Mouse (Mus musculus) G1E (cell line): Measurements from ENCODE around the gene Stxbp4. TPM values are rescaled to one million over a fixed set of nuclear protein-coding genes. Genes with fewer than 3 reads are reported as not detected.

Source experiments
- ATAC-seq: 2 replicates; pipeline ENCODE4 v1.8.0; 2016; ENCODE audit warnings: mild to moderate bottlenecking; ENCODE audit not compliant: insufficient number of reproducible peaks, poor library complexity, low FRiP score, severe bottlenecking; ENCODE audit errors: extremely low read depth
- DNase-seq: peaks from one replicate; pipeline ENCODE4 v3.0.0; 2012; ENCODE audit warnings: low spot score
- H3K27me3 ChIP-seq: 2 replicates; pipeline ENCODE4 v1.6.1; 2012; ENCODE audit warnings: mild to moderate bottlenecking, low read length, inconsistent platforms; ENCODE audit not compliant: insufficient read depth
- H3K36me3 ChIP-seq: replicated peaks from 2 replicates; pipeline ENCODE3; 2012; ENCODE audit warnings: mild to moderate bottlenecking, inconsistent platforms
- H3K4me1 ChIP-seq: 2 replicates; pipeline ENCODE4 v1.6.1; 2012; ENCODE audit warnings: low read depth, low read length, inconsistent platforms, mixed read lengths; ENCODE audit not compliant: insufficient read depth
- H3K4me3 ChIP-seq: 2 replicates; pipeline ENCODE4 v1.5.1; 2012; ENCODE audit warnings: low read depth, mild to moderate bottlenecking, inconsistent platforms, low read length, moderate library complexity, mixed read lengths
- H3K9me3 ChIP-seq: replicated peaks from 2 replicates; pipeline ENCODE4 v1.6.1; 2012; ENCODE audit warnings: inconsistent platforms
- CTCF ChIP-seq: IDR thresholded peaks from 2 replicates; pipeline ENCODE4 v1.5.1; 2012; ENCODE audit warnings: low read depth, low read length, inconsistent platforms, mixed read lengths
- GATA1 ChIP-seq: IDR thresholded peaks from 2 replicates; pipeline ENCODE4 v1.6.1; 2012; ENCODE audit warnings: borderline replicate concordance, low read length, inconsistent platforms, mixed read lengths
- GATA2 ChIP-seq: IDR thresholded peaks from 2 replicates; pipeline ENCODE4 v1.6.1; 2012; ENCODE audit warnings: low read depth, low read length, inconsistent platforms, borderline replicate concordance
- POLR2AphosphoS5 ChIP-seq: IDR thresholded peaks from 2 replicates; pipeline ENCODE4 v1.6.1; 2012; ENCODE audit warnings: low read depth, low read length, inconsistent platforms; ENCODE audit not compliant: insufficient replicate concordance
- TAL1 ChIP-seq: conservative IDR thresholded peaks from 2 replicates; pipeline ENCODE4 v1.6.1; 2012; ENCODE audit warnings: low read depth, low read length, inconsistent platforms, mixed read lengths
- polyA plus RNA-seq: library from polyadenylated mRNA; stranded (reverse); fragments of >175 nt; gene quantifications from 2 replicates; pipeline ENCODE4 v1.2.3, GENCODE M21; 2012
- total RNA-seq, 2 experiments: library from RNA; stranded (forward) in 1 of 2; stranded (reverse) in 1 of 2; fragments of 200-1000 nt in 1 of 2; fragments of >200 nt in 1 of 2; fragmentation: Nextera tagmentation in 1 of 2; gene quantifications; 2 replicates each; pipeline ENCODE4 v1.2.3; 2014 to 2017

Gene Stxbp4
- total and polyA plus RNA-seq, 3 experiments, result 0.28 to 23.5 (median 8.2) TPM

GRCm38 (mm10) chr11:90652603-90653002 lies 14.7 kb upstream of the Stxbp4 start:
- no peak for TF ChIP-seq CTCF
- DNase-seq, result no peak
- Histone ChIP-seq H3K4me1 (no peaks in the 10 kb centered on the region; the same call in 1 of the 2 replicates), H3K27me3 (no peaks in the 10 kb centered on the region), H3K4me3 (no peak overlapping the region), H3K9me3 (no peaks in the 10 kb centered on the region), H3K36me3 (peaks cover 79% of the 10 kb centered on the region)
- no peak for ATAC-seq

- no peak overlapping the region for H3K4me3 ChIP-seq
- H3K4me1 ChIP-seq, result no peaks in the 10 kb centered on the region; the same call in 1 of the 2 replicates
- peaks cover 83% of the 10 kb centered on the region for H3K36me3 ChIP-seq
- no peaks in the 10 kb centered on the region for H3K9me3 ChIP-seq
- TF ChIP-seq TAL1 (no peak), GATA2 (no peak), CTCF (no peak), GATA1 (no peak)
- DNase-seq (no peak), ATAC-seq (no peak)
- H3K27me3 ChIP-seq, result no peaks in the 10 kb centered on the region
Observed at GRCm38 (mm10) chr11:90650231-90650885, 12.5 kb upstream of the Stxbp4 start.

GRCm38 (mm10) chr11:90649777-90650176 lies 11.9 kb upstream of the Stxbp4 start:
- DNase-seq, result no peak
- Histone ChIP-seq H3K9me3 (no peaks in the 10 kb centered on the region), H3K36me3 (peaks cover 86% of the 10 kb centered on the region)

GRCm38 (mm10) chr11:90638312-90638830 lies 487 bp upstream of the Stxbp4 start:
- TF ChIP-seq TAL1 (no peak), POLR2AphosphoS5 (no peak), GATA1 (no peak)
- peaks cover 20% of the 10 kb centered on the region for H3K36me3 ChIP-seq
- ATAC-seq (peak; percentile 25), DNase-seq (peak; percentile 18)
- no peaks in the 10 kb centered on the region for H3K9me3 ChIP-seq
- H3K4me1 ChIP-seq, result peaks cover 26% of the 10 kb centered on the region
- H3K4me3 ChIP-seq, result peak overlapping the region; percentile 98
- H3K27me3 ChIP-seq, result no peaks in the 10 kb centered on the region

More at GRCm38 (mm10) chr11:90649777-90650176, 11.9 kb upstream of the Stxbp4 start:
- Histone ChIP-seq H3K4me1 (no peaks in the 10 kb centered on the region; the same call in 1 of the 2 replicates), H3K4me3 (no peak overlapping the region), H3K27me3 (no peaks in the 10 kb centered on the region)
- TF ChIP-seq POLR2AphosphoS5, result no peak
- no peak for TF ChIP-seq GATA2
- no peak for TF ChIP-seq GATA1
- TF ChIP-seq TAL1, result no peak
- TF ChIP-seq CTCF, result no peak
- no peak for ATAC-seq

- Histone ChIP-seq H3K4me1 (peaks cover 17% of the 10 kb centered on the region), H3K27me3 (no peaks in the 10 kb centered on the region), H3K9me3 (no peaks in the 10 kb centered on the region), H3K36me3 (peaks cover 9% of the 10 kb centered on the region), H3K4me3 (no peak overlapping the region)
- ATAC-seq (no peak), DNase-seq (no peak)
- TF ChIP-seq GATA1 (no peak), GATA2 (no peak), TAL1 (no peak), POLR2AphosphoS5 (no peak), CTCF (no peak)
Observed at GRCm38 (mm10) chr11:90634661-90635060, 3.2 kb downstream of the Stxbp4 start.

- Histone ChIP-seq H3K9me3 (no peaks in the 10 kb centered on the region), H3K4me3 (no peak overlapping the region), H3K4me1 (peaks cover 15% of the 10 kb centered on the region), H3K36me3 (peaks cover 9% of the 10 kb centered on the region), H3K27me3 (no peaks in the 10 kb centered on the region)
- ATAC-seq, result no peak
- no peak for DNase-seq
- TF ChIP-seq TAL1 (no peak), POLR2AphosphoS5 (no peak), GATA2 (no peak), GATA1 (no peak), CTCF (no peak)
Observed at GRCm38 (mm10) chr11:90632480-90632879, 5.4 kb downstream of the Stxbp4 start.
